Mouse (Mus musculus): ENCODE data around the gene Sumo1.
"Not testable (repeated sequence)": the region's sequence is repeated elsewhere in the genome, so short reads cannot be mapped to it uniquely, and the experiment has no call there.

The Sumo1 gene

GRCm38 (mm10) chr1:59670641-59671168 is at the start of gene Sumo1:
Gene Sumo1, minus strand, starts transcription at chr1:59670834.
- DNase-seq (ENCODE audit: low read depth, low spot score) = peak; percentile 96

- DNase-seq (ENCODE audit: low read depth, low spot score) = peak; percentile 68
Measured at GRCm38 (mm10) chr1:59719900-59720299, 49.3 kb upstream of the Sumo1 start.

GRCm38 (mm10) chr1:59701766-59702165 is 31.1 kb upstream of the Sumo1 start:
- DNase-seq (ENCODE audit: low read depth, low spot score) = no peak

- peak; percentile 57 for DNase-seq (ENCODE audit: low read depth, low spot score)
Measured at GRCm38 (mm10) chr1:59698207-59698606, 27.6 kb upstream of the Sumo1 start.

DNA sequence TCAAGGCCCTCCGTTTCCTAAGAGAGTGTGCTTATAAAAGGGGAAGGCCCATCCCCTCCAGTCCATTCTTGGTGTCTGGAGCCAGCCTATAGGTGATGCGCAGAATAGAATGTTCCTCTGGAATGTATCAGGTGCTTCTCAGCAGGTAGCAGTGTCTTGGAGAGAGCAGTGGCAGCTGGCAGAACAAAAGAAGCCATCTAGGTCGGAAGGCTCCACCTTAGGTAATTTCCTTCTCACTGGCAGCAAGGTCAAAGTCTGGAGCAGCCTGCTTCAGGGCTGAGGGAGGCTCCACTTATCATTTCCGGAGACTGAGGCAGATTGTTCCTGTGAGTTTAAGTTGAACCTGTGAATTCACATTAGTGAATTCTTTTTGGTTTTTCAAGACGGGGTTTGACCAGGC is 27.1 kb upstream of the Sumo1 start:
- peak; percentile 99 for DNase-seq (ENCODE audit: low read depth, low spot score)

GRCm38 (mm10) chr1:59690467-59690866 is 19.8 kb upstream of the Sumo1 start:
- DNase-seq (ENCODE audit: low read depth, low spot score) = no peak

- DNase-seq (ENCODE audit: low read depth, low spot score) = peak; percentile 68
Measured at GRCm38 (mm10) chr1:59687493-59687892, 16.9 kb upstream of the Sumo1 start.

- DNase-seq (ENCODE audit: low read depth, low spot score) = peak; percentile 99
Measured at GRCm38 (mm10) chr1:59684819-59685755, 14.5 kb upstream of the Sumo1 start, which contains the start of gene Nop58. Gene Nop58, plus strand, starts transcription at chr1:59684971.

GRCm38 (mm10) chr1:59683926-59684818 is 13.5 kb upstream of the Sumo1 start:
- peak; percentile 54 for DNase-seq (ENCODE audit: low read depth, low spot score)

GRCm38 (mm10) chr1:59673661-59674060 is 3.0 kb upstream of the Sumo1 start:
- no peak for DNase-seq (ENCODE audit: low read depth, low spot score)

DNA sequence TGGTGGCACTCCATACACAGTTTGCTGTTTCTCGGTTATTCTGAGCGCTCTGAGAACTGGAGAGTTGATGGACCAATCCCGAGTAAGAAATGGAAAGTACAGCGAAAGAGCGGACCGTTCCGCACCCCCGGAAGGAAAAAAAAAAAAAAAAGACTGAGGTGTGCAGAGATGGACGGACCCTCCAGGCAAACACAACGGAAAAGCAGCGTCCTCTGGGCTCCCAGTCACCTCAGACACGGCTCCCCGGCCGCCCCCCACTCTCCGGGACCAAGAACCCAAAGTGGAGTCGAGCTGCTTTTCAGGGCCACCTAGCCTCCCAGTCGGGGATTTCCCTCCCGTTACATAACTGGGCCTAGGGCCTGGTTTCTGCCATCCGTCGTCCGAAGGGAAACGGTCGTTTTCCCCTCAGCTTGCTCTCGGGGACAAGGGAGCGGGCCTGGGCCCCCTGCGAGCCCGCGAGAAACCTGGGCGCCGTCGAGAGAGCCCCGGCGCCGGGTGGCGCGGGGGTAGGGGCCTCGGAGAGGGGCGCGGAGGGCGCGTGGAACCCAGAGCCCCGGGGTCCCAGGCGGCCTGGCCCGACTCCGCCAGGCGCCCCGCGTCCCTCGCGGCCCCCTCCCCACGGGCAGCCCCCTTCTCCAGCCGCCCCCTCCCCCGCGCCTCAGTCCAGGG is 538 bp downstream of the Sumo1 start:
- peak; percentile 46 for DNase-seq (ENCODE audit: low read depth, low spot score)

DNA sequence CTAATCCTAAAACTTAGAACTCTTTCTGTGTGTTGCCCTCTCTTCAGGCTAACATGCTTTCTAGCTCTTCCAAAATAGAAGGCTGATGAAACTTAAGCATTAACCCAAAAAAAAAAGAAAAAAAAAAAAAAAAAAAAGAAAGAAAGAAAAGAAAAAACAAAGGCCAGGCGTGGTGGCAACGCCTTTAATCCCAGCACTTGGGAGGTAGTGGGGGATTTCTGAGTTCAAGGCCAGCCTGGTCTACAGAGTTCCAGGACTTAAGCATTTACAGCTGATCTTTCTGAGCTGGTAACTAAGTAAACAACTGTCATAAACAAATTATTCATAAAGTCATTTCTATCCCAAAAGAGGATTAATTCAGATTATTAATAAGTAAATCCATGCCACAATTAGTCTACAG is 1.8 kb downstream of the Sumo1 start:
- peak; percentile 53 for DNase-seq (ENCODE audit: low read depth, low spot score)

GRCm38 (mm10) chr1:59663456-59664135 is 7.0 kb downstream of the Sumo1 start:
- peak; percentile 83 for DNase-seq (ENCODE audit: low read depth, low spot score)

GRCm38 (mm10) chr1:59656244-59657171 is 14.1 kb downstream of the Sumo1 start:
- no peak for DNase-seq (ENCODE audit: low read depth, low spot score)

DNA sequence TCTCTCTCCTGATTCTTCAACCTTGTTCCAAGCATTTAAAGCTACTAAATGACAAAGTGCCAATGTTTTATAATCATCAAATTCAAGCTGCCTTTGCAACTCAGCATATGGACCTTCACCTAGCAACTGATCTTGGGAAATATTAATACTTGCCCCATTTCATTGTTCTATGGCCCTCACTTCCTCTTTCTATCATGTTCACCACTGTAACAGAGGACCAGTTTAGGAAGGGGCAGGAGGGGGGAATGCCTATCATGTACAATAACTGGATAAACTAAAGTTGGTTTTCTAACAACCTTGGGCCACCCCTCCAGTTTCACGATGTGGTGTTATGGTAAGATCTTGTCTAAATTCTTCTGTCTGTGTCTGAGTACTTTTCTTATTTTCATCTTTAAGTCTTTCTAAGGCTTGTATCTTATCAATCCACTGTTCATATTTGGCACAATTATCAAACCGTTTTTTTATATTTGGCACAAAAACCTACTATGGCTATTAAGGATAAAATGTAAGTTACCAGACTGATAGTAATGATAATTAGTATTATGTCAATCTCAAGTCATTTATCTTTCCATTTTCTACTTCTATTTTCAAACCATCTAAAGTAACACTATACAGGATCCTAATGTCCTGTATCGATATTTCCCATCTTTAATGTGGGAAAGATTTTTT is 17.3 kb downstream of the Sumo1 start:
- no peak for DNase-seq (ENCODE audit: low read depth, low spot score)

GRCm38 (mm10) chr1:59651201-59651819 is 19.3 kb downstream of the Sumo1 start:
- peak; percentile 39 for DNase-seq (ENCODE audit: low read depth, low spot score)

DNA sequence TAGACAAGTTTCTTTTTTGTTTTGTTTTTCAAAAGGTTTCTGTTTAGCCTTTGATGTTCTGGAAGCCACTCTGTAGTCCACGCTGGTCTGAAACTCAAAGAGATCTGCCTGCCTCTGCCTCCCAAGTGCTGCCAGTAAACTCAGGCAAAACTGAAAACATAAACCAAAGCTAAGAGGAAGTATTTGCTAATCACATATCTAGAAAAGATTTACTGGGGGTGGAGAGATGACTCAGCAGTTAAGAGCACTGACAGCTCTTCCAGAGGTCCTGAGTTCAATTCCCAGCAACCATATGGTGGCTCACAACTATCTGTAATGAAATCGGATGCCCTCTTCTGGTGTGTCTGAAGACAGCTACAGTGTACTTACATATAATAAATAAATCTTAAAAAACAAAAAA is 24.1 kb downstream of the Sumo1 start:
- DNase-seq (ENCODE audit: low read depth, low spot score) = not testable (repeated sequence)

GRCm38 (mm10) chr1:59642488-59642887 is 28.1 kb downstream of the Sumo1 start:
- no peak for DNase-seq (ENCODE audit: low read depth, low spot score)

GRCm38 (mm10) chr1:59638371-59638770 is 32.3 kb downstream of the Sumo1 start:
- DNase-seq (ENCODE audit: low read depth, low spot score) = peak; percentile 78
